ENCODE assay signal across 11 mouse cellular contexts in genomic region chr6:67128503-67129463, GRCm38 (mm10).
DNase-seq lines count a peak whose midpoint lies in the region; TF ChIP-seq lines count a peak whose summit lies in the region.
"Had no signal": no experiment of that assay in that cellular context is flagged by ENCODE, and none has a peak within 500 bp of the region (broad histone marks: within the 10 kb centered on the region; RNA-seq: fewer than 3 reads in every experiment).

No protein-coding gene starts in this region.

- H3ac ChIP-seq in myocyte (ENCODE audit: control insufficient read depth, insufficient read length): no peak overlapping the region

- H3K4me1 ChIP-seq in E14TG2a.4 (replicated peaks; ENCODE audit: low read depth, low read length): peaks cover 63% of the 10 kb centered on the region
- peaks cover 34% of the 10 kb centered on the region for H3K4me1 ChIP-seq in bone marrow macrophage, adult 2 months (ENCODE audit: control insufficient read depth, insufficient read depth, low read length)

- peak; percentile 27 to 42 for DNase-seq in left cerebral cortex, adult 18-20 months (ENCODE audit: low spot score in 2 of 2)
- DNase-seq in left cerebral cortex, adult 11 months (ENCODE audit: low spot score): no peak
- no peak for DNase-seq in spleen, adult 12 weeks (ENCODE audit: low spot score)
- no peak for DNase-seq in ovary, postnatal 14 days (ENCODE audit: low spot score)
- no peak for DNase-seq in heart, adult 9 months (ENCODE audit: low spot score in 2 of 2)

- TF ChIP-seq POLR2A in bone marrow macrophage, adult 2 months (IDR thresholded peaks at IDR 0.05; ENCODE audit: borderline replicate concordance, low read depth, low read length): no peak
- no peak for TF ChIP-seq POLR2A in myocyte (IDR thresholded peaks at IDR 0.05; ENCODE audit: insufficient read length, low read depth)

- peaks cover 5% of the 10 kb centered on the region for H3K27me3 ChIP-seq in E14TG2a.4 (ENCODE audit: insufficient read depth, low read length)
- H3K27me3 ChIP-seq in myocyte (ENCODE audit: control insufficient read depth, insufficient read depth, insufficient read length): no peaks in the 10 kb centered on the region

- H3K79me2 ChIP-seq in myocyte (ENCODE audit: control insufficient read depth, insufficient read depth): no peaks in the 10 kb centered on the region

- H3K27ac ChIP-seq in bone marrow macrophage, adult 2 months (ENCODE audit: insufficient read depth, low read depth, low read length): peak overlapping the region; percentile 47
- H3K27ac ChIP-seq: forebrain, embryonic 10.5 days; layer of hippocampus, adult 2 months had no signal

- TF ChIP-seq CTCF in E14TG2a.4 (conservative IDR thresholded peaks at IDR 0.05; ENCODE audit: low read length): no peak
- no peak for TF ChIP-seq CTCF in bone marrow macrophage, adult 2 months (IDR thresholded peaks at IDR 0.05; ENCODE audit: low read depth, low read length)

- H3K4me3 ChIP-seq in E14TG2a.4 (replicated peaks; ENCODE audit: low read length) (peak overlapping the region; percentile 51), myocyte (no peak overlapping the region)
- no peak overlapping the region for H3K4me3 ChIP-seq in bone marrow macrophage, adult 2 months (ENCODE audit: insufficient read depth, low read length)
- H3K4me3 ChIP-seq: forebrain, embryonic 10.5 days; layer of hippocampus, adult 2 months had no signal

- H3K36me3 ChIP-seq in E14TG2a.4 (ENCODE audit: insufficient read depth, low read length) (no peaks in the 10 kb centered on the region), myocyte (ENCODE audit: control insufficient read depth, insufficient read depth) (no peaks in the 10 kb centered on the region)
- H3K36me3 ChIP-seq: forebrain, embryonic 10.5 days had no signal

- H3K4me2 ChIP-seq in myocyte (ENCODE audit: low read depth): peak overlapping the region; percentile 36
- H3K4me2 ChIP-seq: liver, embryonic 11.5 days had no signal

- peaks cover 6% of the 10 kb centered on the region for H3K9me3 ChIP-seq in E14TG2a.4 (ENCODE audit: low read length)

TF ChIP-seq in myocyte, 11 proteins besides CTCF, POLR2A, EP300 and RAD21:
- no peak for TF ChIP-seq REST (IDR thresholded peaks at IDR 0.05; ENCODE audit: insufficient read depth, insufficient read length)
- peak; percentile 70 for TF ChIP-seq TCF12 (IDR thresholded peaks at IDR 0.05; ENCODE audit: insufficient read depth, poor library complexity, severe bottlenecking)
- TF ChIP-seq E2F4 (IDR thresholded peaks at IDR 0.05; ENCODE audit: insufficient read depth): no peak
- TF ChIP-seq MYOG (IDR thresholded peaks at IDR 0.05; ENCODE audit: control insufficient read depth in 1 of 3, insufficient read depth in 1 of 3, insufficient read length in 2 of 3, low read depth in 2 of 3): peak in 1 of 3 experiments; percentile 66
- peak; percentile 48 for TF ChIP-seq USF1 (IDR thresholded peaks at IDR 0.05; ENCODE audit: low read depth)
TF ChIP-seq in myocyte: peak in this region for 3.

Comparison
In these comparisons a context has a peak if more than half of its experiments do, and no peak if none do; other contexts are left out.
1. DNase-seq: peak in left cerebral cortex, adult 18-20 months (2 of 2); none in left cerebral cortex, adult 11 months (single experiment), spleen, adult 12 weeks (single experiment), ovary, postnatal 14 days (single experiment) and heart, adult 9 months (0 of 2).